Mouse (Mus musculus): ENCODE measurements around the gene Cngb1. TPM values are rescaled to one million over a fixed set of nuclear protein-coding genes. Genes with fewer than 3 reads are reported as not detected.
A peak's percentile ranks its signal among the peaks of the same experiment; 100 is the strongest.

Cngb1 gene
- polyA plus RNA-seq, 1 experiment from 2014 or later = 0.28 TPM

DNA sequence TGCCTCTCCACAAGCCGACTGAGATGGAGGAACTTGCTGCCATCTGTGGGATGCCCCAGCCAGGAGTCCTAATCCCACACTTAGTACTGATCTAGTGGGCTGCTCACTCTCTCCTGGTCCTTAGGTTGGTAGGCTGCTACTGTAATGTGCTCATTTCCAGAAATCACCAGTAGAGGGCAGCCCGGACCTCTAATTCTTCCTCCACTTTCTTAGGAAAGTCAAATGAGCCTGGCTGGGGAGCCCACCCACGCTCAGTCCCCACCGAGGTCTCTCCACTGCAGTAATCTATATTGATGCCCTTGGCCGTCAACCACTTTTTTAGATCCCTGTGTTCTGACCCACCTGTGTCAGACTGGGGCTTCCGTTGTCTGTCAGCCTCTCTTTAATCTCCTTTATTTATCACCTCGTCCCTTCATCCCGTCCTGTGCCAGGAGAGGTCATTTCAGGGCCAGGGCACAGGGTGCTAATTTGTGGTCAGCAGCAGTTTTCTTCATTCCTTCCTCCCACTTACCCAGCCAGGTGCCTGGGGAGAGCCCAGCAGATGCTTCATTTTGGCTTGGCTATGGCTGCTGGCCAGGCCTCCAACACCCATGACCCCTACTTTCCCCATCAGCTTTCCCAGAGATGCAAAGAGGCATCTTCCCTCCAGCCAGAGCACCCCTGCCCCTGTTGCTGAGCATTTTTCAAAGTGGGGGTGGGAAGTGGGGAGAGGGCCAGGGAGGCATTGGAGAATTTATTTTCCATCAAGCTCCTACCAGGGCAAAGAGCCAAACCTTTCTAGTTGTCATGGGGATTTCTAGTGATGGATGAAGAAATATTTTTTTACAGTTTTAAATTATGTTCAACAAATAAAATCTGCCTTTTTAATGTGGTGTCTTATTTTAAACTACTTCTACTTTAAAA is 40.5 kb upstream of the Cngb1 start:
- ATAC-seq (ENCODE audit: insufficient read depth, low FRiP score) = no peak
- H3K36me3 ChIP-seq (ENCODE audit: control insufficient read depth, insufficient read depth, low read length) = peaks cover 4% of the 10 kb centered on the region; the same call in 1 of the 2 replicates
- peak overlapping the region; percentile 31; the same call in 1 of the 2 replicates for H3K9ac ChIP-seq (ENCODE audit: low read length)
- H3K4me2 ChIP-seq (ENCODE audit: low read depth, low read length) = no peak overlapping the region
- H3K27me3 ChIP-seq (ENCODE audit: control insufficient read depth, insufficient read depth, low read length) = 0 out of 2 replicates have a peak, but pooled peaks cover 3% of the 10 kb centered on the region
- H3K4me3 ChIP-seq (replicated peaks; ENCODE audit: low read length) = no peak overlapping the region
- 20% methylated on average over 8 of the region's 8 CpGs for WGBS
- peaks cover 19% of the 10 kb centered on the region for H3K4me1 ChIP-seq (ENCODE audit: control insufficient read depth, insufficient read depth, low read length)
- no peaks in the 10 kb centered on the region for H3K9me3 ChIP-seq (replicated peaks; ENCODE audit: control insufficient read depth, low read length)
- H3K27ac ChIP-seq (ENCODE audit: low read length) = no peak overlapping the region; the same call in 1 of the 2 replicates

DNA sequence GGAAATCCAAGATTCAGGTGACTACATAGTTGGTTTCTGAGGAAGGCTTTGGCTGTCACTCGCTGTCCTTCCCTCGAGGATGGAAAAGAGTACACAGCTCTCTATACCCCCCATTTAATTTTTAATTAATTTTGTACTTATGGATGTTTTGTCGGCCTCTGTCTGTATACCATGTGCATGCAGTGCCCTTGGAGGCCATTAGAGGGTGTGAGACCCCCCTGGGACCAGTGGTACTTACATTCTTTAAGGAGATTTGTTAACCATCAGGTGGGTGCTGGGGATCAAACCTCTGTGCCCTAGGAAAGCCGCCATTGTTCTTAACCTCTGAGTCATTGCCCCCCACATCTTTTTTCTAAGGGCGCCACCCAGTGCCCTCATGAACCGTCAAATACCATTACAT is 38.3 kb upstream of the Cngb1 start:
- Histone ChIP-seq H3K9me3 (replicated peaks; ENCODE audit: control insufficient read depth, low read length) (no peaks in the 10 kb centered on the region), H3K27ac (ENCODE audit: low read length) (no peak overlapping the region), H3K4me3 (replicated peaks; ENCODE audit: low read length) (no peak overlapping the region), H3K36me3 (ENCODE audit: control insufficient read depth, insufficient read depth, low read length) (peaks cover 5% of the 10 kb centered on the region; the same call in 1 of the 2 replicates), H3K27me3 (ENCODE audit: control insufficient read depth, insufficient read depth, low read length) (no peaks in the 10 kb centered on the region), H3K4me1 (ENCODE audit: control insufficient read depth, insufficient read depth, low read length) (peaks cover 19% of the 10 kb centered on the region), H3K9ac (ENCODE audit: low read length) (no peak overlapping the region), H3K4me2 (ENCODE audit: low read depth, low read length) (no peak overlapping the region)
- 79% methylated on average over 6 of the region's 6 CpGs for WGBS
- ATAC-seq (ENCODE audit: insufficient read depth, low FRiP score) = no peak

DNA sequence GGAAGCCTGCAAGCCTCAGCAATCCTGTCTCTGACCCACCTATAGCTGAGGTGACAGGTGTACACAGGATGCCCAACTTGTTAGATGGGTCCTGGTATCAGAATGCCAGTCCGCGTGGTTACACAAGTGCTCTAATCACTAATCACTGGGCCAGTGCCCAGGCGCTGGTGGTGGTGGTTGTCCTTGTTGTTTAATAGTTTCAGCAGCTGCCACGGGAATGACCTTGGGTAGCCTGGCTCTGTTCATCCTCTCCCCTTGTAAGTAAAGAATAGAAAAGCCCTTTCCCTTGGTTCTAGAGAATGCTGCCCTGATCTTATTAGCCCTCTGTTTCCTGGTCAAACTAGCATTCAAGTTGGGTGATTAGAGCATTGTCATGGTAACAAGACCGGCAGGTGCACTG is 35.3 kb upstream of the Cngb1 start:
- no peaks in the 10 kb centered on the region for H3K9me3 ChIP-seq (replicated peaks; ENCODE audit: control insufficient read depth, low read length)
- ATAC-seq (ENCODE audit: insufficient read depth, low FRiP score) = peak; percentile 45; the same call in 1 of the 2 replicates
- no peak overlapping the region for H3K4me3 ChIP-seq (replicated peaks; ENCODE audit: low read length)
- H3K27ac ChIP-seq (ENCODE audit: low read length) = peak overlapping the region; percentile 28; the same call in 1 of the 2 replicates
- peaks cover under 1% of the 10 kb centered on the region; the same call in 1 of the 2 replicates for H3K4me1 ChIP-seq (ENCODE audit: control insufficient read depth, insufficient read depth, low read length)
- WGBS = 56% methylated on average over 5 of the region's 5 CpGs
- H3K9ac ChIP-seq (ENCODE audit: low read length) = no peak overlapping the region
- H3K4me2 ChIP-seq (ENCODE audit: low read depth, low read length) = no peak overlapping the region
- no peaks in the 10 kb centered on the region for H3K27me3 ChIP-seq (ENCODE audit: control insufficient read depth, insufficient read depth, low read length)
- peaks cover 14% of the 10 kb centered on the region; the same call in 1 of the 2 replicates for H3K36me3 ChIP-seq (ENCODE audit: control insufficient read depth, insufficient read depth, low read length)

DNA sequence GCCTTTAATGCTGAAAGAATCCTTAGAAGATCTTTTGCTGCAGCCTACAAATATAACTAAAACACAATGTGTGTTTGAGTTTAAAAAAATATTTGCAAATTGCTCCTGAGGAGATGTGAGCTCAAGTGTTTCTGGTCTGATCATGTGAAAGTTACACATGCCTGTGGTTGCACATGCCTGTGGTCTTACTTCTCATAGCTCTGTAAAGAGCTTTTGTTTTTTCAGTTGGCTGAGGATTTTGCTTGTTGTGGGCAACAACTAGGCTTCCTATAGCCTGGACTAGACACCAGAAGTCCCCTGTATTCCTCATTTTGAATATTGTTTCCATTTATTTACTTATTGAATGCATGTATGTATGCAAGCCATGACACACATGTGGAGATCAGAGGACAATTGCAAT is 30.0 kb upstream of the Cngb1 start:
- H3K36me3 ChIP-seq (ENCODE audit: control insufficient read depth, insufficient read depth, low read length) = peaks cover 19% of the 10 kb centered on the region; the same call in 1 of the 2 replicates
- no peaks in the 10 kb centered on the region for H3K27me3 ChIP-seq (ENCODE audit: control insufficient read depth, insufficient read depth, low read length)
- no peak overlapping the region for H3K4me2 ChIP-seq (ENCODE audit: low read depth, low read length)
- no peak for ATAC-seq (ENCODE audit: insufficient read depth, low FRiP score)
- no peak overlapping the region for H3K9ac ChIP-seq (ENCODE audit: low read length)
- H3K4me3 ChIP-seq (replicated peaks; ENCODE audit: low read length) = no peak overlapping the region
- no peaks in the 10 kb centered on the region for H3K4me1 ChIP-seq (ENCODE audit: control insufficient read depth, insufficient read depth, low read length)
- H3K9me3 ChIP-seq (replicated peaks; ENCODE audit: control insufficient read depth, low read length) = no peaks in the 10 kb centered on the region
- H3K27ac ChIP-seq (ENCODE audit: low read length) = no peak overlapping the region

DNA sequence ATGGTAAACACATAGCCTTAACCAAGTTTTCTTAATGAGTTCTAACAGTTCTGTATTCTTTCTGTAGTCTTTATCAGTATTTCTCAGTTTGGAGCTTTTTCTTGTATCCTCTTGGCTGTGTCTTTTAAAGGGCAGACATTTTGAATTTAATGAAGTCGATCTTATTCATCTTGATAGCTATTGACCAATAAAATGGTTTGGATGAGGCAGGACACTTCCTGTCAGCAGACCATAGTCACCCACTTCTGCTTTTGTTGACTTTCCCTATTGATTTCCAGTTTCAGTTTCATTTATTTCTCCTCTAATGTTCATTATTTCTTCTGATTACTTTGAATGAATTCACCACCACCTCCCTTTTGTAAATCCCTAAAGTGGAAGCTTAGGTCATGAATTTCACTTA is 29.3 kb upstream of the Cngb1 start:
- Histone ChIP-seq H3K9me3 (replicated peaks; ENCODE audit: control insufficient read depth, low read length) (no peaks in the 10 kb centered on the region), H3K4me2 (ENCODE audit: low read depth, low read length) (no peak overlapping the region), H3K4me1 (ENCODE audit: control insufficient read depth, insufficient read depth, low read length) (peaks cover 3% of the 10 kb centered on the region), H3K27me3 (ENCODE audit: control insufficient read depth, insufficient read depth, low read length) (no peaks in the 10 kb centered on the region), H3K27ac (ENCODE audit: low read length) (no peak overlapping the region), H3K4me3 (replicated peaks; ENCODE audit: low read length) (no peak overlapping the region), H3K9ac (ENCODE audit: low read length) (no peak overlapping the region), H3K36me3 (ENCODE audit: control insufficient read depth, insufficient read depth, low read length) (peaks cover 19% of the 10 kb centered on the region; the same call in 1 of the 2 replicates)
- 83% methylated on average over 1 of the region's 1 CpGs for WGBS
- ATAC-seq (ENCODE audit: insufficient read depth, low FRiP score) = no peak

DNA sequence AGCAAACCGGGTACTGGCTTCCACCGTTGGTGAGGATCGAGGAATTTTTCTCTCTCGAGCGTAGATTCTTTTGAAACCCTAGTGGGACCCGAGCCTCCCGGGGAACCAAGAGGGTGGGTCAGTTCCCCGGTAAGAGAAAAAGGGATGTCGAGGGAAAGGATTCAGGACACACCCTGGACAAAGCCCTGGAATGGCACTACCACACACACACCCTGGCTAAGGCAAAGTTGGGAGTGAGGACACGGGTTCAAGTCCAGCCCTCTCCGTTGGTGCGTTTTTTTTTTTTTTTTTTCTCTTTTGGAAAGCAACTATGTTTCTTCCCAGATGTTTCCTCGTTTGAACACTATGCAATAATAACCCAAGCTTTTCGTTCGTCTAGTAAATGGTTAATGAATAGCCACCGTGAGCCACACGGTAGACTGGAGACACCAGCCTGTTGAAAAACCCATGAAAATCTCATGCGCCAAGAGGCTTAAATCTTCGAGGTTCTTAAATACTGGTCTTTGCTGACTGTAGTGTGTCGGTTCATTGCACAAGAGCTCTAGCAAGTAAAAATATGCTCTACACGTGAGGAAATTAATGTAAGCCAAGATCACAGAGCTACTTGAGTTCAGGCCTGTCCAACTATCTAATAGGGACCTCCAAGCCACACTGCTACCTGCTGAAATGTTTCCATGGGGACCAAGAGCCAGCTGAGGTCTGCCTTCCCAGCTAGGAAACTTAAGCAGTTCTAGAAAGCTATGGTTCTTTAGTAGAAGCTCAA is 26.2 kb upstream of the Cngb1 start:
- peaks cover 28% of the 10 kb centered on the region for H3K36me3 ChIP-seq (ENCODE audit: control insufficient read depth, insufficient read depth, low read length)
- WGBS = 15% methylated on average over 21 of the region's 21 CpGs

DNA sequence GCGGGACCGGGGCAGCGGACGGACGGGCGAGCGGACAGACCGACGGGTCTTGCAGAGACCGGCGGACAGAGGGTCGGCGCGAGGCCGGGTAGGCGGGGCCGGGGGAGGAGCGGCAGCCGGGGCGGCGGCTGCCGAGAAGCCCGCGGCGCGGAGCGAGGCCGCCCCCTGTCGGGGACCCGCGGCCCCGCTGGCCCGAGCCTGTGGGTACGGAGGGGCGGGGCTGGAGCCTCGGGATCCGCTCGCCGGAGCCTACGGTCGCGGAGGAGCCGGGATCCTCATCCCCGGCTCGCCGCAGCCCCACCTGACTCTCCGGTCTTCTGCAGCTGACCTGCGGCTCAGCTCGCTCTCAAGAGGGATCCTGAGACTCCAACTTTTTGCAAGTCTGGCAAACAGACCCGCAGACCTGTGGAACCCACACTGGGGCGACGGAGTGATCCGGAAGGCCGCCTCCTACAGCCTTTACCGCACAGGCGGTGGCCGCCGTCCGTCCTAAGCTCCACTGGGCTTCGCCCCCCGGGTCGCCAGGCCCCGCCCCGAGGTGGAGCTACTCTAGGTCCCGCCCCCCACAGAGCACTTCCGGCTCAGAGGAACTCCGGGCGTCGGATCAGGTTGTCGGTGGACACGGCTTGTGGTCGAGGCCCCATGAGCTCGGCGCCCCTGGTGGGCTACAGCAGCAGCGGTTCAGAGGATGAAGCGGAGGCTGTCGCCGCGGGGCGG is 25.5 kb upstream of the Cngb1 start, which contains the start of the genes Zfp319 and Usb1:
Gene Zfp319 (minus strand): TSS at position 231 of the 717 bp plus-strand sequence.
Gene Usb1 (plus strand): TSS at position 565 of the 717 bp plus-strand sequence.
- ATAC-seq (ENCODE audit: insufficient read depth, low FRiP score) = peak; percentile 96
- under 1% methylated on average over 73 of the region's 80 CpGs for WGBS
- Histone ChIP-seq H3K4me1 (ENCODE audit: control insufficient read depth, insufficient read depth, low read length) (peaks cover 12% of the 10 kb centered on the region), H3K4me3 (replicated peaks; ENCODE audit: low read length) (peak within 1 kb of the TSS; percentile 75), H3K4me2 (ENCODE audit: low read depth, low read length) (peak within 1 kb of the TSS; percentile 91), H3K9me3 (replicated peaks; ENCODE audit: control insufficient read depth, low read length) (no peaks in the 10 kb centered on the region), H3K27ac (ENCODE audit: low read length) (peak within 1 kb of the TSS; percentile 98), H3K27me3 (ENCODE audit: control insufficient read depth, insufficient read depth, low read length) (no peaks in the 10 kb centered on the region), H3K9ac (ENCODE audit: low read length) (peak within 1 kb of the TSS; percentile 94), H3K36me3 (ENCODE audit: control insufficient read depth, insufficient read depth, low read length) (peaks cover 29% of the 10 kb centered on the region)

More for the DNA sequence above, 26.2 kb upstream of the Cngb1 start:
- Histone ChIP-seq H3K4me3 (replicated peaks; ENCODE audit: low read length) (peak overlapping the region; percentile 75), H3K9ac (ENCODE audit: low read length) (peak overlapping the region; percentile 94), H3K4me1 (ENCODE audit: control insufficient read depth, insufficient read depth, low read length) (peaks cover 12% of the 10 kb centered on the region), H3K27ac (ENCODE audit: low read length) (peak overlapping the region; percentile 98), H3K27me3 (ENCODE audit: control insufficient read depth, insufficient read depth, low read length) (no peaks in the 10 kb centered on the region), H3K9me3 (replicated peaks; ENCODE audit: control insufficient read depth, low read length) (no peaks in the 10 kb centered on the region), H3K4me2 (ENCODE audit: low read depth, low read length) (peak overlapping the region; percentile 91)
- ATAC-seq (ENCODE audit: insufficient read depth, low FRiP score) = no peak

DNA sequence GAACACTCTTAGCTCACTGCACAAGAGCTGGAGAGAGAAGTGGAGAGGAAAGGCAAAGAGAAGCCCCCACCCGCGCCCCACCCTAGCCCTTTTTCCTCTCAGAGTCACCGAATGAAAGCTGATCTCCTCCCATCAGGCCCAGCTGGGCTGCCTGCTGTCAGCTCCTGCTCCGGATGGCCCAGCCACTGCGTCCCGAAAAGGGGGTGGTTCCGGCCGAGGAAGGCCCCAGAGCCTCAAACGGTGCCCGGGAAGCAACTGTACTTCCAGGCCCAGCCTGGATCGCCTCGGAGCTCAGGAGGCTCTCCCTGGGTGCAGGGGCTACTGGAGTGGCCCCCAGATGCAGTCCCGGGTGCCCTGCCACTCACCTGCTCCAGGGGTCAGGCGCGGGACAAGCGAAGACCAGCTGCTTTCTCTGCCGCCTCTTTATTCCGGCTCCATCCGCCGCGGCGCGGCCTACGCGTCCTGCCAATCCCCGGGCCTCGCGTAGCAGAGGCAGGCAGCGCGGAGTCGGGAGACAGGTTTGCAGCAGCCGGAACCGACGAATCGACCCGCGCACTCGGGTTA is 24.9 kb upstream of the Cngb1 start:
- Histone ChIP-seq H3K4me1 (ENCODE audit: control insufficient read depth, insufficient read depth, low read length) (peaks cover 12% of the 10 kb centered on the region), H3K9ac (ENCODE audit: low read length) (peak overlapping the region; percentile 94), H3K4me2 (ENCODE audit: low read depth, low read length) (peak overlapping the region; percentile 91), H3K27ac (ENCODE audit: low read length) (peak overlapping the region; percentile 98), H3K9me3 (replicated peaks; ENCODE audit: control insufficient read depth, low read length) (no peaks in the 10 kb centered on the region), H3K4me3 (replicated peaks; ENCODE audit: low read length) (peak overlapping the region; percentile 75), H3K27me3 (ENCODE audit: control insufficient read depth, insufficient read depth, low read length) (no peaks in the 10 kb centered on the region), H3K36me3 (ENCODE audit: control insufficient read depth, insufficient read depth, low read length) (peaks cover 29% of the 10 kb centered on the region)
- ATAC-seq (ENCODE audit: insufficient read depth, low FRiP score) = peak; percentile 18; the same call in 1 of the 2 replicates
- WGBS = under 1% methylated on average over 38 of the region's 38 CpGs

Measured in stomach, embryonic 16.5 days (tissue).